Mouse (Mus musculus) limb, embryonic 14.5 days (tissue): ENCODE results near the gene Elovl6. TPM values are rescaled to one million over a fixed set of nuclear protein-coding genes. Genes with fewer than 3 reads are reported as not detected.

ENCODE experiments used
- ATAC-seq: fragments of 200-750 bp; cut with Nextera tagmentation; 2 replicates; pipeline ENCODE4 v1.8.0; 2017; ENCODE audit warnings: low read depth, moderate number of reproducible peaks, moderate TSS enrichment; ENCODE audit not compliant: low FRiP score
- DNase-seq: peaks from one replicate; pipeline ENCODE4 v3.0.0-alpha.2; 2015; ENCODE audit warnings: low spot score
- H3K27ac ChIP-seq: fragments of 300-500 bp; sonication (generic); replicated peaks from 2 replicates; pipeline ENCODE4 v1.5.1; 2014; ENCODE audit warnings: low read depth, mild to moderate bottlenecking, low read length, moderate library complexity, mixed read lengths
- H3K27me3 ChIP-seq: fragments of 300-500 bp; sonication (generic); 2 replicates; pipeline ENCODE4 v1.6.1; 2014; ENCODE audit warnings: low read length, mixed read lengths; ENCODE audit not compliant: control insufficient read depth, insufficient read depth
- H3K36me3 ChIP-seq: fragments of 300-500 bp; sonication (generic); 2 replicates; pipeline ENCODE4 v1.6.1; 2014; ENCODE audit warnings: mild to moderate bottlenecking, low read length, moderate library complexity, mixed read lengths; ENCODE audit not compliant: control insufficient read depth, insufficient read depth
- H3K4me1 ChIP-seq: fragments of 300-500 bp; sonication (generic); 2 replicates; pipeline ENCODE4 v1.6.1; 2014; ENCODE audit warnings: antibody characterized with exemption, low read length, mixed read lengths; ENCODE audit not compliant: control insufficient read depth, insufficient read depth
- H3K4me2 ChIP-seq: fragments of 300-500 bp; sonication (generic); replicated peaks from 2 replicates; pipeline ENCODE4 v1.6.1; 2014; ENCODE audit warnings: low read depth, mild to moderate bottlenecking, low read length, moderate library complexity; ENCODE audit not compliant: severe bottlenecking
- H3K4me3 ChIP-seq: fragments of 300-500 bp; sonication (generic); replicated peaks from 2 replicates; pipeline ENCODE4 v1.5.1; 2014; ENCODE audit warnings: low read length
- H3K9ac ChIP-seq: fragments of 300-500 bp; sonication (generic); 2 replicates; pipeline ENCODE4 v1.6.1; 2014; ENCODE audit warnings: mild to moderate bottlenecking, low read depth, low read length, moderate library complexity; ENCODE audit not compliant: severe bottlenecking
- H3K9me3 ChIP-seq: fragments of 300-500 bp; sonication (generic); 2 replicates; pipeline ENCODE4 v1.6.1; 2016; ENCODE audit warnings: low read length; ENCODE audit not compliant: control insufficient read depth
- POLR2A ChIP-seq: fragments of 200-500 bp; IDR thresholded peaks from 2 replicates; pipeline ENCODE4 v1.8.0; 2012; ENCODE audit warnings: inconsistent platforms, mild to moderate bottlenecking, moderate library complexity, borderline replicate concordance; ENCODE audit not compliant: insufficient read depth, insufficient read length; ENCODE audit errors: extremely low read depth
- WGBS: fragments of 180-500 bp; shearing (Covaris S2); extraction: QIAGEN DNeasy Blood & Tissue Kit; methylation state at CpG from one replicate; pipeline ENCODE4 v1.1.7; 2014; 5-methylcytosine and 5-hydroxymethylcytosine counted together
- polyA plus RNA-seq, 2 experiments: library from polyadenylated mRNA; depleted of rRNA in 1 of 2; stranded (reverse) in 1 of 2; unstranded in 1 of 2; fragments of >200 nt; fragmentation: Nextera tagmentation in 1 of 2; extraction: Ambion mirVana in 1 of 2; gene quantifications; 2 replicates each; pipeline versions ENCODE4 v1.2.1 to v1.2.3; 2012 to 2014

Elovl6 gene
- polyA plus RNA-seq, 2 experiments = 23.2 to 27.0 TPM

GRCm38 (mm10) chr3:129570989-129571388, 38.8 kb downstream of the Elovl6 start:
- no peaks in the 10 kb centered on the region for H3K36me3 ChIP-seq
- H3K27me3 ChIP-seq = no peaks in the 10 kb centered on the region
- no peak overlapping the region for H3K4me3 ChIP-seq
- WGBS = 94% methylated on average over 8 of the region's 8 CpGs
- no peak for DNase-seq
- H3K9ac ChIP-seq = no peak overlapping the region
- H3K27ac ChIP-seq = no peak overlapping the region
- ATAC-seq = no peak
- TF ChIP-seq POLR2A = no peak
- H3K9me3 ChIP-seq = no peaks in the 10 kb centered on the region
- no peaks in the 10 kb centered on the region for H3K4me1 ChIP-seq
- H3K4me2 ChIP-seq = no peak overlapping the region

- H3K27me3 ChIP-seq = no peaks in the 10 kb centered on the region
- H3K4me2 ChIP-seq = no peak overlapping the region
- H3K9ac ChIP-seq = no peak overlapping the region
- peaks cover 3% of the 10 kb centered on the region; the same call in 1 of the 2 replicates for H3K36me3 ChIP-seq
- DNase-seq (no peak), ATAC-seq (no peak)
- 91% methylated on average over 5 of the region's 5 CpGs for WGBS
- H3K4me3 ChIP-seq = no peak overlapping the region
- no peak overlapping the region for H3K27ac ChIP-seq
- H3K9me3 ChIP-seq = no peaks in the 10 kb centered on the region
- no peak for TF ChIP-seq POLR2A
- no peaks in the 10 kb centered on the region for H3K4me1 ChIP-seq
Observed at GRCm38 (mm10) chr3:129571642-129572041, 39.5 kb downstream of the Elovl6 start.

- H3K27me3 ChIP-seq = no peaks in the 10 kb centered on the region
- no peak overlapping the region for H3K9ac ChIP-seq
- WGBS = 86% methylated on average over 4 of the region's 4 CpGs
- H3K4me1 ChIP-seq = no peaks in the 10 kb centered on the region
- no peak overlapping the region for H3K4me3 ChIP-seq
- TF ChIP-seq POLR2A = no peak
- H3K27ac ChIP-seq = no peak overlapping the region
- DNase-seq (no peak), ATAC-seq (no peak)
- peaks cover 4% of the 10 kb centered on the region; the same call in 1 of the 2 replicates for H3K36me3 ChIP-seq
- no peaks in the 10 kb centered on the region for H3K9me3 ChIP-seq
- H3K4me2 ChIP-seq = no peak overlapping the region
Observed at GRCm38 (mm10) chr3:129572959-129573358, 40.8 kb downstream of the Elovl6 start.

GRCm38 (mm10) chr3:129573609-129574008, 41.5 kb downstream of the Elovl6 start:
- TF ChIP-seq POLR2A = no peak
- Histone ChIP-seq H3K36me3 (peaks cover 4% of the 10 kb centered on the region; the same call in 1 of the 2 replicates), H3K27me3 (no peaks in the 10 kb centered on the region), H3K4me3 (no peak overlapping the region), H3K9me3 (no peaks in the 10 kb centered on the region), H3K4me1 (no peaks in the 10 kb centered on the region), H3K4me2 (no peak overlapping the region), H3K9ac (no peak overlapping the region), H3K27ac (no peak overlapping the region)
- DNase-seq = no peak
- no peak for ATAC-seq
- 92% methylated on average over 4 of the region's 4 CpGs for WGBS

GRCm38 (mm10) chr3:129575086-129575485, 42.9 kb downstream of the Elovl6 start:
- no peak for TF ChIP-seq POLR2A
- Histone ChIP-seq H3K4me1 (no peaks in the 10 kb centered on the region), H3K4me3 (no peak overlapping the region), H3K27ac (no peak overlapping the region), H3K36me3 (peaks cover 4% of the 10 kb centered on the region; the same call in 1 of the 2 replicates), H3K9me3 (no peaks in the 10 kb centered on the region), H3K4me2 (no peak overlapping the region), H3K9ac (no peak overlapping the region), H3K27me3 (no peaks in the 10 kb centered on the region)
- DNase-seq = no peak
- 92% methylated on average over 4 of the region's 4 CpGs for WGBS
- no peak for ATAC-seq

- no peak for TF ChIP-seq POLR2A
- Histone ChIP-seq H3K9me3 (no peaks in the 10 kb centered on the region), H3K4me1 (no peaks in the 10 kb centered on the region), H3K27ac (no peak overlapping the region), H3K27me3 (no peaks in the 10 kb centered on the region), H3K4me2 (no peak overlapping the region), H3K4me3 (no peak overlapping the region), H3K9ac (no peak overlapping the region), H3K36me3 (peaks cover 4% of the 10 kb centered on the region; the same call in 1 of the 2 replicates)
- 92% methylated on average over 6 of the region's 6 CpGs for WGBS
- ATAC-seq (no peak), DNase-seq (no peak)
Observed at GRCm38 (mm10) chr3:129576522-129576921, 44.4 kb downstream of the Elovl6 start.
